Mouse (Mus musculus): ENCODE measurements around the gene Tmem184b. TPM values are rescaled to one million over a fixed set of nuclear protein-coding genes. Genes with fewer than 3 reads are reported as not detected.

Tmem184b gene
- polyA plus RNA-seq, 1 experiment: 78.2 TPM

DNA sequence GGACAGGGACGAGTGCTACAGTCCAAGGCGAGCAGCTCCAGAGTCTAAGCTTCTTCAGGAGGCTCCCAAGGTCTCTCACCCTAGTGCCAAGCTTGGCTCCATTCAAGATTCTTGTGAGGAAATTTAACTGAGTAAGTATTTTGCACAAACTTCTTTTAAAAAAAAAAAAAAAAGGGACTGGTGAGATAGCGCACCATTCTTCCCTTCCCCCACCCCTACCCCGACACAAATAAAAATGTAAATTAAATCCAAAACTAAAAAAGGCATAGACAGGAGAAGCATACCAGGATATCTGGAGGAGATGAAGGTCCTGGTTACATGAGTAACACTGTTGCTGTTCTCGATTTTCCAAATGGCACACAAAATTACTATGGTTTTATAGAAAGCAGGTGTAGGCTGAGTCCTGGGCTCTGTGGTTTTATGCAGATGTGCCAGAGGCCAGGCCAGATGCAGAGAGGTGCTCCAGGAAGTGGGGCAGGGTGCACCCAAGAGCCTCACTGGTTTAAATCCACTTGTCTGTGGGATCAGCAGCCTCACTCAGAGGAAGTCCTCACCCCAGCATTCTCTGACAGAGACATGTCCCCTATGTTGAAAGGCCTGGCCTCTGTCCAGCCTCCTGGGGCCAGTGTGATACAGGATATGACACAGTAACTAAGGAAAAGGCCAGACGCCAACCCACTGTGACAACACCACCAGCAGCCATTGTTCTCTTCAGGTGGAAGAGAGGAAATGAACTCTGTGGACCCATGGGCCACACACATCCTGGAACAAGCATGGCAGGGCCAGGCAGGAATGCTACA is 80.2 kb downstream of the Tmem184b start:
- peak in 1 of 2 experiments; percentile 7 for DNase-seq (ENCODE audit: extremely low spot score in 1 of 2, low spot score in 1 of 2)

DNA sequence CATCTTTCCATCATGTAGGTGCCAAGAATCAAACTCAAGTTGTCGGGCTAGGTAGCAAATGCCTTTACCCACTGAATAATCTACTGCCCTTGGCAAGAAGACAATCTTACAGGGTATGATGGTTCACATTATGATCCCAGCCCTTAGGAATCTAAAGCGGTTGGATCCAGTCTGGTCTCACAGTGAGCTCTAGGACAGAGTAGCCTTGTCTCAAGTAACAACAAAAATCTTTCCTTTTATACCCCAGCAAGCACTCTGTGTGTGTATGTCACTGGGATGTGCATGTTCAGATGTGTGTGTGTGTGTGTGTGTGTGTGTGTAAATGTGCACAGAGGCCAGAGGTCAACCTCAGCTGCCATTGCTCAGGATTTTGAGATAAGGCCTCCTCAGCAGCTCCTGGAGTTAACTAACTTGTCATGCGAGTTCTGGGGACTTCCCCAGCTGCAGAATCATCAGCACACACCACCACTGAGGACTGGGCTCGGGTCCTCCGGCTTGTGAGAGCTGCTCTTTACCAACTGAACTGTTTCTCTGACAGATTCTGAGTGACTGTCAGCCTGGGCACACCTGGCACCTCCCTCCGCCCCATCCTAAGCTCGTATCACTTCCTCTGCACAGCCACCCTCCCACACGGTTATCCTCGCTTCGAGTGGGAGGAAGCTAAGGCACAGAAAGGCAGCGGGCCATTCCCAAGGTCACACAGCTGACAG is 80.9 kb downstream of the Tmem184b start:
- no peak for DNase-seq (ENCODE audit: extremely low spot score in 1 of 2, low spot score in 1 of 2)

DNA sequence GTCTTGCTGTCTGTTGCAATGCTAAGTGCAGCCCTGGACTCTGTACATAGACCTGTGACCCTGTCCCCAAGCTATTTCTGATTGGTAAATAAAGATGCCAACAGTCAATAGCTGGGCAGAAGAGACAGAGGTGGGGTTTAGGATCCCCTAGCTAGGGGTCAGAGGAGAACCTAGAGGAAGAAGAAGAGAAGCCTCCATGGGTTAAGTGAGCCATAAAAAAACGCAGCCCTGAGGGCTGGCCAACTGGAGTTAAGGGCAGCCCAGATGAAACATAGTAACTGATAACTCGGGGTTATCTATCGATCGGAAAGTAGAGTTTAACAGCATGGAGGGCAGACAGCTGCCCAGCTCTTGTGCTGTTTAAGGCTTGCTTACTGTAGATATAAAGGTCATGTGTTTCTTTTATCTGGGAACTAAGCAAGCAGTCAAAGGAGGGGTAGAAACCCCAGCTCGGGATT is 81.6 kb downstream of the Tmem184b start:
- no peak for DNase-seq (ENCODE audit: extremely low spot score in 1 of 2, low spot score in 1 of 2)

DNA sequence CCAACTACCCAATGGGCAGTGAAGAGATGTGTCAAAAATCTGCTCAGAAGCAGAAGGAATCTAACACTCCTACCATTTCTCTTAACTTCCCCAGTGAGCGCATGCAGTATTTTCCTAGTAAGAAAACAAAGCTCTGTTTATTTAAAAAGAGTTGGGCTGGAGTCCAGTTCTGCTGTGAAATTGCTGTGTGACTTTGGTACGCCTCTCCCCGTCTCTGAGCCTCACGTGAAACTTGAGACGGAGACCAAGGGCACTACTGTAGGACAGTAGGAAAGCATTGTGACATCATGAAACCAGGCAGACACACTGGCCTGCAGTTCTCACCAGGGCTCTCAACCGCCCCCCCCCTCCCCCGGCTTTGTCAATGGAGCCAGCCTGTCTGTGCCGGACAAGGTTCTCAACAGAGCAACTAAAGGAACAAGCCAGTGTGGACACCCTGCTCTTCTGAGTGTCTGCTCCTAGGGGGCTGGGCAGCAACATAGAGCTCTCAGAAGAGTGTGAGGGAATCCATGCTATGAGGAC is 89.5 kb downstream of the Tmem184b start:
- no peak for DNase-seq (ENCODE audit: extremely low spot score in 1 of 2, low spot score in 1 of 2)

Other genes with a start within 250 kb of the Tmem184b start
- gene Sox10, start 238.3 kb downstream of the Tmem184b start, polyA plus RNA-seq (2012; rRNA removed): 55.2 and 61.4 TPM in 2 replicates
- 87.7 and 98.4 TPM in 2 replicates for gene Pick1, start 174.4 kb downstream of the Tmem184b start, polyA plus RNA-seq (2012; rRNA removed)
- gene Gm49486, start 174.2 kb downstream of the Tmem184b start, polyA plus RNA-seq (2012; rRNA removed): 1.3 and 1.4 TPM in 2 replicates
- gene Slc16a8, start 148.8 kb downstream of the Tmem184b start, polyA plus RNA-seq (2012; rRNA removed): 0.06 TPM in 1 of 2 replicates, not detected in the other
- gene Baiap2l2, start 118.0 kb downstream of the Tmem184b start, polyA plus RNA-seq (2012; rRNA removed): 12.6 and 16.6 TPM in 2 replicates
- gene Pla2g6, start 75.2 kb downstream of the Tmem184b start, polyA plus RNA-seq (2012; rRNA removed): 31.8 and 32.9 TPM in 2 replicates
- 0.62 and 1.1 TPM in 2 replicates for gene Maff, start 56.9 kb downstream of the Tmem184b start, polyA plus RNA-seq (2012; rRNA removed)
- gene Csnk1e, start 52.0 kb upstream of the Tmem184b start, polyA plus RNA-seq (2012; rRNA removed): 195 and 198 TPM in 2 replicates
- 169 and 176 TPM in 2 replicates for gene Kcnj4, start 101.7 kb upstream of the Tmem184b start, polyA plus RNA-seq (2012; rRNA removed)
- 1.6 TPM in 2 replicates for gene Kdelr3, start 112.8 kb upstream of the Tmem184b start, polyA plus RNA-seq (2012; rRNA removed)
- 560 and 674 TPM in 2 replicates for gene Ddx17, start 143.2 kb upstream of the Tmem184b start, polyA plus RNA-seq (2012; rRNA removed)
- 2.3 and 3.4 TPM in 2 replicates for gene Dmc1, start 201.5 kb upstream of the Tmem184b start, polyA plus RNA-seq (2012; rRNA removed)